Mouse (Mus musculus) G1E (cell line): ENCODE data around the gene Cercam. TPM values are rescaled to one million over a fixed set of nuclear protein-coding genes. Genes with fewer than 3 reads are reported as not detected.

Experiments
- ATAC-seq: 2 replicates; pipeline ENCODE4 v1.8.0; 2016; ENCODE audit warnings: mild to moderate bottlenecking; ENCODE audit not compliant: insufficient number of reproducible peaks, poor library complexity, low FRiP score, severe bottlenecking; ENCODE audit errors: extremely low read depth
- DNase-seq: peaks from one replicate; pipeline ENCODE4 v3.0.0; 2012; ENCODE audit warnings: low spot score
- H3K27me3 ChIP-seq: 2 replicates; pipeline ENCODE4 v1.6.1; 2012; ENCODE audit warnings: mild to moderate bottlenecking, low read length, inconsistent platforms; ENCODE audit not compliant: insufficient read depth
- H3K36me3 ChIP-seq: replicated peaks from 2 replicates; pipeline ENCODE3; 2012; ENCODE audit warnings: mild to moderate bottlenecking, inconsistent platforms
- H3K4me1 ChIP-seq: 2 replicates; pipeline ENCODE4 v1.6.1; 2012; ENCODE audit warnings: low read depth, low read length, inconsistent platforms, mixed read lengths; ENCODE audit not compliant: insufficient read depth
- H3K4me3 ChIP-seq: 2 replicates; pipeline ENCODE4 v1.5.1; 2012; ENCODE audit warnings: low read depth, mild to moderate bottlenecking, inconsistent platforms, low read length, moderate library complexity, mixed read lengths
- H3K9me3 ChIP-seq: replicated peaks from 2 replicates; pipeline ENCODE4 v1.6.1; 2012; ENCODE audit warnings: inconsistent platforms
- CTCF ChIP-seq: IDR thresholded peaks from 2 replicates; pipeline ENCODE4 v1.5.1; 2012; ENCODE audit warnings: low read depth, low read length, inconsistent platforms, mixed read lengths
- GATA1 ChIP-seq: IDR thresholded peaks from 2 replicates; pipeline ENCODE4 v1.6.1; 2012; ENCODE audit warnings: borderline replicate concordance, low read length, inconsistent platforms, mixed read lengths
- GATA2 ChIP-seq: IDR thresholded peaks from 2 replicates; pipeline ENCODE4 v1.6.1; 2012; ENCODE audit warnings: low read depth, low read length, inconsistent platforms, borderline replicate concordance
- POLR2AphosphoS5 ChIP-seq: IDR thresholded peaks from 2 replicates; pipeline ENCODE4 v1.6.1; 2012; ENCODE audit warnings: low read depth, low read length, inconsistent platforms; ENCODE audit not compliant: insufficient replicate concordance
- TAL1 ChIP-seq: conservative IDR thresholded peaks from 2 replicates; pipeline ENCODE4 v1.6.1; 2012; ENCODE audit warnings: low read depth, low read length, inconsistent platforms, mixed read lengths
- polyA plus RNA-seq: library from polyadenylated mRNA; stranded (reverse); fragments of >175 nt; gene quantifications from 2 replicates; pipeline ENCODE4 v1.2.3, GENCODE M21; 2012
- total RNA-seq, 2 experiments: library from RNA; stranded (forward) in 1 of 2; stranded (reverse) in 1 of 2; fragments of 200-1000 nt in 1 of 2; fragments of >200 nt in 1 of 2; fragmentation: Nextera tagmentation in 1 of 2; gene quantifications; 2 replicates each; pipeline ENCODE4 v1.2.3; 2014 to 2017

Cercam gene
- total and polyA plus RNA-seq, 3 experiments = 2.9 to 23.6 (median 21.1) TPM

DNA sequence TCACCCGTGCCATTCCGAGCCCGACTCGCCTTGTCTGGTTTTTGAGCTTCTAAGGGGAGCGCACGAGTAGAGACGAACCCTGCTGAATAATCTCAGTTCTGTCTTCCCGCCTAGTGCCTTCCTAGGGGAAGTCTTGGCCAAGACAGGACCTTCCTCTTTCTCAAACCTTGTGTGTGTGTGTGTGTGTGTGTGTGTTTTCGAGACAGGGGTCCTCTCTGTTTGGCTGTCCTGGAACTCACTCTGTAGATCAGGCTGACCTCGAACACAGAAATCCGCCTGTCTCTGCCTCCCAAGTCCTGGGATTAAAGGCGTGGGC, 41.3 kb upstream of the Cercam start:
- DNase-seq = no peak
- TF ChIP-seq GATA2 (no peak), CTCF (no peak), TAL1 (no peak), GATA1 (no peak), POLR2AphosphoS5 (no peak)
- peaks cover 45% of the 10 kb centered on the region for H3K36me3 ChIP-seq
- ATAC-seq = no peak
- peaks cover 32% of the 10 kb centered on the region for H3K4me1 ChIP-seq
- H3K9me3 ChIP-seq = no peaks in the 10 kb centered on the region
- H3K4me3 ChIP-seq = peak overlapping the region; percentile 96
- H3K27me3 ChIP-seq = no peaks in the 10 kb centered on the region

- H3K4me3 ChIP-seq = no peak overlapping the region
- no peak for DNase-seq
- no peak for ATAC-seq
- H3K27me3 ChIP-seq = no peaks in the 10 kb centered on the region
- peaks cover 25% of the 10 kb centered on the region for H3K4me1 ChIP-seq
- H3K9me3 ChIP-seq = no peaks in the 10 kb centered on the region
- peaks cover 73% of the 10 kb centered on the region for H3K36me3 ChIP-seq
- TF ChIP-seq GATA2 (no peak), CTCF (no peak), TAL1 (no peak), GATA1 (no peak), POLR2AphosphoS5 (no peak)
These were observed 37.9 kb upstream of the Cercam start for GRCm38 (mm10) chr2:29831106-29831505.

GRCm38 (mm10) chr2:29833796-29834195, 35.2 kb upstream of the Cercam start:
- Histone ChIP-seq H3K36me3 (peaks cover 93% of the 10 kb centered on the region), H3K4me3 (no peak overlapping the region), H3K9me3 (no peaks in the 10 kb centered on the region), H3K27me3 (no peaks in the 10 kb centered on the region), H3K4me1 (peaks cover 14% of the 10 kb centered on the region)
- DNase-seq = no peak
- TF ChIP-seq CTCF (no peak), TAL1 (no peak), POLR2AphosphoS5 (no peak), GATA2 (no peak), GATA1 (no peak)
- no peak for ATAC-seq

GRCm38 (mm10) chr2:29835391-29835899, 33.5 kb upstream of the Cercam start:
- Histone ChIP-seq H3K4me3 (no peak overlapping the region), H3K4me1 (peaks cover 10% of the 10 kb centered on the region), H3K9me3 (no peaks in the 10 kb centered on the region), H3K36me3 (peaks cover 95% of the 10 kb centered on the region), H3K27me3 (no peaks in the 10 kb centered on the region)
- TF ChIP-seq GATA1 (no peak), GATA2 (no peak), CTCF (no peak), POLR2AphosphoS5 (no peak), TAL1 (no peak)
- ATAC-seq (no peak), DNase-seq (no peak)

- peaks cover 99% of the 10 kb centered on the region for H3K36me3 ChIP-seq
- H3K9me3 ChIP-seq = no peaks in the 10 kb centered on the region
- ATAC-seq = no peak
- H3K4me1 ChIP-seq = 0 out of 2 replicates have a peak, but pooled peaks cover 2% of the 10 kb centered on the region
- no peaks in the 10 kb centered on the region for H3K27me3 ChIP-seq
- no peak overlapping the region for H3K4me3 ChIP-seq
- no peak for DNase-seq
- TF ChIP-seq GATA2 = no peak
- no peak for TF ChIP-seq CTCF
- no peak for TF ChIP-seq TAL1
- TF ChIP-seq GATA1 = no peak
These were observed 29.5 kb upstream of the Cercam start for GRCm38 (mm10) chr2:29839460-29839859.

DNA sequence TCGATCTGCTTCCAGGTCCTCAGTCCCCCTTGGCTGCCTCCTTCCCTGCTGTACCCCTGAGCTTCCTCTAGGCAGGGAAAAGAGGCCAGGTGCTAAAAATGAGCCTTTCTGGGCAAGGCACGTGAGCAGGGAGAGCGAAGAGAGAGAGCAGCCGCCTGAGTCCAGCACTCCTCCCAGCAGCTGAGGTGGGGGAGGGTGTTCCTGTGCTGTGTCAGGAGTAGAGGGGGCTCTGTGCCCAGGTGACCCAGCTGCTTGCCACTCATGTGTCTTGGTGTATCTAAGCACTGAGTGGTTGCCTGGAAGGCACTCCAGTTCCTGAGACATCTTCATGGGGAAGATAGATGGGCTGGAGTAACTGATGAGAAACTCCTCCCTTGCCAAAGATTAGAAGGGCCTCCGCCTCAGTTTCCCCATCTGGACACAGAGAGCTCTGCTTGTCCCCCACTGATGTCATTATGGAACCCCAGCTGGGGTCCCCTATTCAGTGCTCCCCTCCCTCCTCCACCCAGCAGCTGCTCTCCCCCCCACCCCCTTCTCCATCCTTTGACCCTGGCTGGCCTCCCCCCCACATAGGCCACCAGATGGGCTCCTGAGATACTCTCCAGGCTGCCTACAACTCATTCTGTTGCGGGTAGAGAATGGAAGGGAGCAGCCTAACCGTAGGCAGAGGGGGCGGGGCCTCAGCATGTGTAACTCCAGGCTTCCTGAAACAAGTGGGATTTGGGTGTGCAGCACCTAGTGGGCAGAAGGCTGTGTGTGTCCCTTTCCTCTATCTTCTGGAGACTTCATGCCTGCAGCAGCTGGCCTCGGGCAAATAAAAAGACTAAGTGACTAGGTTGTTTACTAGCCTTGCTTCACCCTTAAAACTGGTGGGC, 25.5 kb upstream of the Cercam start:
- TF ChIP-seq GATA2 (no peak), GATA1 (no peak), POLR2AphosphoS5 (no peak), TAL1 (no peak), CTCF (no peak)

More for the DNA sequence above, 25.5 kb upstream of the Cercam start:
- no peak overlapping the region for H3K4me3 ChIP-seq
- H3K4me1 ChIP-seq = 0 out of 2 replicates have a peak, but pooled peaks cover 2% of the 10 kb centered on the region
- DNase-seq = no peak
- peaks cover 96% of the 10 kb centered on the region for H3K36me3 ChIP-seq
- no peaks in the 10 kb centered on the region for H3K27me3 ChIP-seq
- ATAC-seq = no peak
- H3K9me3 ChIP-seq = peaks cover 2% of the 10 kb centered on the region; the same call in 1 of the 2 replicates
